Mouse (Mus musculus): ENCODE data around the gene Grik1.

DNA sequence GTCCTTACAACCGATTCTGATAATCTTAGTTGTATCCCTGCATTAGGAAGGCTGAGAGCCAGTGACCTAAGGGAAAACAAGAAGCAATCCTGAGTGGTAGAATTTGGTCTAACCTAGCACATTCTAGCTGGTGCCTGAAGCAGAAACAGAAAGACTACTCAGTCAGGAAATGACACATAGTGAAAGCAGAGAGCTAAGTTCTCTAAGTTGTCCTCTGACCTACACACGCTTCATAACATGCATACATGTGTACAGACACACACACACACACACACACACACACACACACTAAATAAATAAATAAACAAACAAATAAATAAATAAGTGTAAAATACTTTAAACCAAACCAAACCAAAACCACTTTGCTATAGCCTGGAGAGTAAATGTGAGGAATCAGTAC, 358.7 kb downstream of the Grik1 start:
- TF ChIP-seq CTCF (IDR thresholded peaks at IDR 0.05; ENCODE audit: borderline replicate concordance, insufficient read depth, low read length) (no peak), POLR2A (IDR thresholded peaks at IDR 0.05; ENCODE audit: low read depth, low read length) (no peak)
